ENCODE assay signal across 7 mouse cellular contexts in genomic region chr4:3419920-3420499, GRCm38 (mm10).
DNase-seq lines count a peak whose midpoint lies in the region; ATAC-seq and TF ChIP-seq lines count a peak whose summit lies in the region.

No protein-coding gene starts in this region.

- peak; percentile 30; the same call in 1 of the 2 replicates for TF ChIP-seq CTCF in kidney, adult 2 months (conservative IDR thresholded peaks at IDR 0.05; ENCODE audit: insufficient read depth, insufficient read length, low read depth, low read length)

- H3K27ac ChIP-seq in kidney, adult 2 months (ENCODE audit: insufficient read depth, low read depth, low read length): no peak overlapping the region
- no peak overlapping the region for H3K27ac ChIP-seq in limb, embryonic 13.5 days

- H3K9me3 ChIP-seq in limb, embryonic 13.5 days: 0 out of 2 replicates have a peak, but pooled peaks cover 5% of the 10 kb centered on the region

- no peak overlapping the region for H3K9ac ChIP-seq in limb, embryonic 13.5 days

- peak; percentile 12 for DNase-seq in ovary, postnatal 14 days (ENCODE audit: low spot score)
- DNase-seq in ovary, postnatal 10 days (ENCODE audit: low spot score): no peak
- peak; percentile 8 for DNase-seq in T-cell, adult 2 months (ENCODE audit: low spot score)
- peak; percentile 64 for DNase-seq in kidney, adult 2 months
- peak; percentile 41 for DNase-seq in splenic B cell, adult 2 months (ENCODE audit: low read depth, low spot score)

- no peaks in the 10 kb centered on the region for H3K27me3 ChIP-seq in kidney, adult 2 months (replicated peaks; ENCODE audit: control insufficient read depth, insufficient read depth, low read length)
- H3K27me3 ChIP-seq in limb, embryonic 13.5 days: no peaks in the 10 kb centered on the region
- H3K27me3 ChIP-seq in splenic B cell, adult 2 months (ENCODE audit: control insufficient read depth, insufficient read depth, low read length, poor library complexity, severe bottlenecking): no peaks in the 10 kb centered on the region

- no peak overlapping the region for H3K4me2 ChIP-seq in limb, embryonic 13.5 days (replicated peaks)

- 23% methylated on average over 3 of the region's 3 CpGs for WGBS in kidney, adult 2 months
- WGBS in limb, embryonic 13.5 days: 40% methylated on average over 3 of the region's 3 CpGs

- no peak overlapping the region for H3K4me3 ChIP-seq in kidney, adult 2 months (ENCODE audit: insufficient read depth, low read depth, low read length)
- H3K4me3 ChIP-seq in limb, embryonic 13.5 days: no peak overlapping the region

- no peaks in the 10 kb centered on the region for H3K36me3 ChIP-seq in kidney, adult 2 months (ENCODE audit: control insufficient read depth, insufficient read depth, low read length)
- H3K36me3 ChIP-seq in limb, embryonic 13.5 days: no peaks in the 10 kb centered on the region
- H3K36me3 ChIP-seq in splenic B cell, adult 2 months (ENCODE audit: control insufficient read depth, insufficient read depth, low read length, poor library complexity, severe bottlenecking): no peaks in the 10 kb centered on the region

- ATAC-seq in common myeloid progenitor, adult 5-6 weeks (replicated peaks; ENCODE audit: low read depth, poor library complexity, severe bottlenecking): peak; percentile 90
- 0 out of 2 replicates have a peak, but pooled peaks have one; percentile 15 for ATAC-seq in limb, embryonic 13.5 days (ENCODE audit: low FRiP score, low read depth)

- no peaks in the 10 kb centered on the region for H3K4me1 ChIP-seq in kidney, adult 2 months (ENCODE audit: control insufficient read depth, insufficient read depth, low read length)
- no peaks in the 10 kb centered on the region for H3K4me1 ChIP-seq in limb, embryonic 13.5 days

- no peak for TF ChIP-seq POLR2A in kidney, adult 2 months (IDR thresholded peaks at IDR 0.05; ENCODE audit: low read depth, low read length)
